Mouse (Mus musculus) thymus, adult 18-20 months (tissue): Measurements from ENCODE around the gene Cklf.
"Not testable (repeated sequence)": the region's sequence is repeated elsewhere in the genome, so short reads cannot be mapped to it uniquely, and the experiment has no call there.

Experiments
- DNase-seq, 2 experiments: peaks; one replicate each; pipeline ENCODE4 v3.0.0; 2022; ENCODE audit warnings: mixed read lengths in 2 of 2

Gene Cklf

GRCm38 (mm10) chr8:104264271-104264935 lies 13.7 kb downstream of the Cklf start:
- not testable (repeated sequence) for DNase-seq

- no peak for DNase-seq
These were observed 17.7 kb downstream of the Cklf start for GRCm38 (mm10) chr8:104268368-104268767.

- no peak for DNase-seq
These were observed 18.3 kb downstream of the Cklf start for GRCm38 (mm10) chr8:104268937-104269440.

- not testable (repeated sequence) for DNase-seq
These were observed 42.4 kb downstream of the Cklf start, which contains the start of gene Cmtm2a for GRCm38 (mm10) chr8:104293081-104293480. Gene Cmtm2a (minus strand): TSS chr8:104293181.

- DNase-seq = no peak
These were observed 43.7 kb downstream of the Cklf start for GRCm38 (mm10) chr8:104294396-104294795.

- DNase-seq = not testable (repeated sequence)
These were observed 50.9 kb downstream of the Cklf start for GRCm38 (mm10) chr8:104301577-104301976.

GRCm38 (mm10) chr8:104302536-104302935 lies 51.9 kb downstream of the Cklf start:
- not testable (repeated sequence) for DNase-seq

GRCm38 (mm10) chr8:104304962-104305361 lies 54.3 kb downstream of the Cklf start:
- DNase-seq = no peak

- not testable (repeated sequence) for DNase-seq
These were observed 57.7 kb downstream of the Cklf start for GRCm38 (mm10) chr8:104308341-104308740.

- not testable (repeated sequence) for DNase-seq
These were observed 58.9 kb downstream of the Cklf start, which contains the start of the genes Gm45711 and Cmtm1 for GRCm38 (mm10) chr8:104309441-104310155. Gene Gm45711 (minus strand): TSS chr8:104310081. Gene Cmtm1 (minus strand): TSS chr8:104310145.

GRCm38 (mm10) chr8:104312023-104312422 lies 61.4 kb downstream of the Cklf start:
- not testable (repeated sequence) for DNase-seq

- no peak for DNase-seq
These were observed 62.6 kb downstream of the Cklf start for GRCm38 (mm10) chr8:104313311-104313710.
